Mouse (Mus musculus) heart, embryonic 13.5 days (tissue): ENCODE measurements around the gene Rbfox2. TPM values are rescaled to one million over a fixed set of nuclear protein-coding genes. Genes with fewer than 3 reads are reported as not detected.
A peak's percentile ranks its signal among the peaks of the same experiment; 100 is the strongest.

Source experiments
- ATAC-seq: fragments of 200-750 bp; cut with Nextera tagmentation; 2 replicates; pipeline ENCODE4 v1.8.0; 2017; ENCODE audit warnings: moderate TSS enrichment; ENCODE audit not compliant: insufficient number of reproducible peaks, low FRiP score, low TSS enrichment; ENCODE audit errors: extremely low read depth
- H3K27ac ChIP-seq: fragments of 300-500 bp; sonication (generic); replicated peaks from 2 replicates; pipeline ENCODE4 v1.5.1; 2015; ENCODE audit warnings: moderate library complexity, mild to moderate bottlenecking, inconsistent platforms
- H3K27me3 ChIP-seq: fragments of 300-500 bp; sonication (generic); replicated peaks from 2 replicates; pipeline ENCODE4 v1.6.1; 2015; ENCODE audit warnings: mild to moderate bottlenecking, inconsistent platforms
- H3K36me3 ChIP-seq: fragments of 300-500 bp; sonication (generic); 2 replicates; pipeline ENCODE4 v1.6.1; 2015; ENCODE audit warnings: mild to moderate bottlenecking, inconsistent platforms
- H3K4me1 ChIP-seq: fragments of 300-500 bp; sonication (generic); 2 replicates; pipeline ENCODE4 v1.6.1; 2015; ENCODE audit warnings: inconsistent platforms
- H3K4me2 ChIP-seq: fragments of 300-500 bp; sonication (generic); 2 replicates; pipeline ENCODE4 v1.6.1; 2015; ENCODE audit warnings: inconsistent platforms, mild to moderate bottlenecking, moderate library complexity
- H3K4me3 ChIP-seq: fragments of 300-500 bp; sonication (generic); 2 replicates; pipeline ENCODE4 v1.5.1; 2015; ENCODE audit warnings: moderate library complexity, mild to moderate bottlenecking, inconsistent platforms
- H3K9ac ChIP-seq: fragments of 300-500 bp; sonication (generic); 2 replicates; pipeline ENCODE4 v1.6.1; 2015; ENCODE audit warnings: inconsistent platforms, mild to moderate bottlenecking, moderate library complexity
- H3K9me3 ChIP-seq: fragments of 300-500 bp; sonication (generic); 2 replicates; pipeline ENCODE4 v1.6.1; 2016; ENCODE audit warnings: inconsistent platforms
- WGBS: fragments of 180-500 bp; shearing (Covaris S2); methylation state at CpG from one replicate; pipeline ENCODE4 v1.1.7; 2015; ENCODE audit warnings: mixed read lengths; 5-methylcytosine and 5-hydroxymethylcytosine counted together
- polyA plus RNA-seq: library from polyadenylated mRNA; unstranded; fragments of >200 nt; fragmentation: Nextera tagmentation; extraction: Ambion mirVana; gene quantifications from 2 replicates; pipeline ENCODE4 v1.2.1, GENCODE M21; 2015

The Rbfox2 gene
- polyA plus RNA-seq, 1 experiment from 2014 or later = 64.8 TPM

DNA sequence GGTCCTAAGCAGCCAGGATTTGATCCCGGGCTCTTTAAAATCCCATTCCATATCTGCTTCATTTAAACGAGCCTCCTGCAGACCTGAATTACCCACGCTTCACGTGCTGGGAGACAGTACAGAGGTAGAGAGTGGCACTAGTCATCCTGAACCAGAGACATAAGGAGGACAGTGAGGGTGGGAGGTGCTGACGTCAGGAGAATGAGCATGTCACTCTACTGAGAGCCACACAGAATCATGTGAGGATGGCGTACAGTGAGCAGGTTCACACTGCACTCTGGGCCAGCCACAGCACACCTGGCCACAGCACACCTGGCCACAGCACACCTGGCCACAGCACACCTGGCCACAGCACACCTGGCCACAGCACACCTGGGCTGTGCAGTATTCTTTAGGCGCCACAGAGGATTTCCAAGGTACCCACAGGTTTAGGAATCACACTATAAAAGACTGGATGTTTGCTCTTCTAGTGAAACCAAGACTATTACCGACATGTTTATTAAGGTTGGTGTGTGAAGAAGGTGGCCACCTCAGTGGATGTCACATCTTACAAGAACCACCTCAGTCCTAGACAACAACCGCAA is 190.6 kb downstream of the Rbfox2 start:
- 70% methylated on average over 9 of the region's 9 CpGs for WGBS
- Histone ChIP-seq H3K27me3 (no peaks in the 10 kb centered on the region), H3K4me3 (no peak overlapping the region), H3K4me2 (no peak overlapping the region), H3K9ac (no peak overlapping the region; the same call in 1 of the 2 replicates), H3K36me3 (peaks cover 74% of the 10 kb centered on the region), H3K9me3 (no peaks in the 10 kb centered on the region), H3K27ac (peak overlapping the region; percentile 80), H3K4me1 (peaks cover 58% of the 10 kb centered on the region)
- ATAC-seq = no peak

DNA sequence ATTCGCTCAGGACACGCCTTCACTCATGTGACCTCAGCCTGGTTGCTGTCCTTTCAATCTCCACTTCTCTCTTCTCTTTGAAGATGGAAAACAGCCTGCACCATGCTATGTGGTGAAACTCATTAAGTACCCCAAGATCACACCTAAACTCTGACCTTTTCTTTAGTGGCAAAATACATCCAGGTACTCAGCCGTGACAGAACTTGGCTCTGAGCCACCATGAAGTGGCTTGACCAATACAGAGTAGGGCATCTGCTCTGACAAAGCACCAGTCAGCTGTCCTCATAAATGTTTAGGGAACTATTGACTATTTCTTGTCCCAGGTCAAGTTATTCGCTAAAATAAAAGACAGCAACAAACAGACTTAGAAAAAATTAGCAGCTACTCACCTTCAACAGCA is 191.3 kb downstream of the Rbfox2 start:
- Histone ChIP-seq H3K4me3 (no peak overlapping the region), H3K4me2 (no peak overlapping the region), H3K9ac (no peak overlapping the region), H3K27me3 (no peaks in the 10 kb centered on the region), H3K36me3 (peaks cover 76% of the 10 kb centered on the region), H3K27ac (peak overlapping the region; percentile 80), H3K4me1 (peaks cover 50% of the 10 kb centered on the region), H3K9me3 (no peaks in the 10 kb centered on the region)
- 70% methylated on average over 4 of the region's 4 CpGs for WGBS
- no peak for ATAC-seq

DNA sequence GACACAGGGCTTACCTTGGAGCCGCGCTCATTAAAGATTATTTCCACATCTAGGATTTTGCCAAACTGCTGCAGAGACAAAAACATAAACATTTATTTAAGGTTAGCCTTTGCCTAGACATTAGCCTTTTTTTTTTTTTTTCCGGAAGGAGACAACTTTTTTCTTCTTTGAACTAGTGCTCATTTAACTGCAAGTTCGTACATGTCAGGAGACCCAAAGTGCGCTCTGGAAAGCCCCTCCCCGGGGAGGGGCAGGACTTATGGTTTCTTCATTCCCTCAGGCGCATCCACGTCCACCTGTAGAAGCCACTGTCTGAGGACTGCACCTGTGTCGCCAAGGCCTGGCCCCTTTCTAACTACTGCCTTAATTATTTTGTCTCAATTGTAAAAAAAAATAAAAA is 193.2 kb downstream of the Rbfox2 start:
- H3K27me3 ChIP-seq = no peaks in the 10 kb centered on the region
- H3K4me1 ChIP-seq = peaks cover 45% of the 10 kb centered on the region
- no peak overlapping the region for H3K4me2 ChIP-seq
- WGBS = 87% methylated on average over 9 of the region's 9 CpGs
- peaks cover 76% of the 10 kb centered on the region for H3K36me3 ChIP-seq
- H3K27ac ChIP-seq = no peak overlapping the region
- no peak for ATAC-seq
- no peaks in the 10 kb centered on the region for H3K9me3 ChIP-seq
- no peak overlapping the region for H3K9ac ChIP-seq
- no peak overlapping the region for H3K4me3 ChIP-seq

DNA sequence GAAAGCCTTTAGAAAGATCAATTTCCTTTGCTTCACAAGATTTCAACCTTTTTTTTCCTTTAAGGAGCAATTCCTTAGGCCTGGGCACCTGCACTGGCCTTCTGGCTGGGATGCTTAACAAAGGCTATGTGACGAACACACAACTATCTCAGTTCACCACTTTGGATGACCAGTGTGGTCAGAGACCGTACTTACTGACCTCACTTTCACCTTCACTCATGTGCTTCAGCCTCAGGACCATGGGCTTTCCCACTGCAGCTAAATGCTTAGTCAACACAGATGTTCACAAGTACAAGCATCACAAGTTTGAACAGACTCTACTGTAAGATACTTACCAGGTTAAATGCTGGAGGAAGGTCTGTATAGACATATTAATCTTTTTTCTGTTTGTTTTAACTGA is 194.4 kb downstream of the Rbfox2 start:
- H3K9me3 ChIP-seq = no peaks in the 10 kb centered on the region
- H3K9ac ChIP-seq = no peak overlapping the region
- ATAC-seq = no peak
- H3K4me1 ChIP-seq = peaks cover 45% of the 10 kb centered on the region
- H3K4me2 ChIP-seq = no peak overlapping the region
- no peak overlapping the region for H3K4me3 ChIP-seq
- 69% methylated on average over 2 of the region's 2 CpGs for WGBS
- peaks cover 86% of the 10 kb centered on the region for H3K36me3 ChIP-seq
- H3K27ac ChIP-seq = no peak overlapping the region
- no peaks in the 10 kb centered on the region for H3K27me3 ChIP-seq

DNA sequence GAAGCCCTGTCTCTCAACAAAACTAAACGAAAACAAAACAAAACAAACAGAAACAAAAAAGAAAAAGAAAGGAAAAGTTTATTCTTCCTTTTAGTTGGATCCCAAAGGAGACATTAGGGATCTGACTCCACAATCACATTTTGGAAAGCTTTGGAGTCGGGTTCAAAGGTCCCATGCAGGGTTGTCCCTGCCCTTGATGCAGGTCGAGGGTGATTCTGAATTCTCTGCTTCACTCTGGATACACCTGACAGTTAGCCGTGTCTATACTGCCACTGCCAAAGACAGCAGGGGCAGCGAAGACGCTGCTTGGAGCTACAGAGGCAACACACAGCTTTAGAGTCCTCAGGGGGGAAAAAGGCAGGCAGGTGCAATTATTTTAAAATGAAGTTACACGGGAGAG is 194.9 kb downstream of the Rbfox2 start:
- 80% methylated on average over 7 of the region's 7 CpGs for WGBS
- H3K27ac ChIP-seq = no peak overlapping the region
- no peak overlapping the region for H3K9ac ChIP-seq

DNA sequence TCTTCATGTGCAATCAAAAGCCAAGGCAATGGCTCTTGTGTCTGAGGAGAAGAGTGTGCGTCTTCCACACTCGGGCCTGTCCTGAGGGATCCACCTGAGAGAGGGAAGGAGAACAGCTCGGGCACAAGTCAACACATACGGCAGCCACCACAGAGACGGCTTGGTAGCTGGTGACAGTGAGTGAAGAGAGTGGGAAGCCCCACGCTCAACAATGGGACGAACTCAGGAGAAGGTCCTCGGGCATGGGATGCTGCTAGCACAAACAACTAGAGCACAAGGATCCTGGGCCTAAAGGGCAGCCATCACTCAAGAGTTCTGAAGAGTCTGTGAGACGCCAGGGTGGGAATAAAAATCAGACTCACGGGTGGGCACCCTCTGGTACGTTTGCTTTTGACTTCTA is 196.4 kb downstream of the Rbfox2 start:
- WGBS = 70% methylated on average over 11 of the region's 11 CpGs
- no peak for ATAC-seq
- no peak overlapping the region for H3K27ac ChIP-seq

More for the DNA sequence above, 194.9 kb downstream of the Rbfox2 start:
- no peak for ATAC-seq
- H3K4me2 ChIP-seq = no peak overlapping the region
- peaks cover 45% of the 10 kb centered on the region for H3K4me1 ChIP-seq
- peaks cover 84% of the 10 kb centered on the region for H3K36me3 ChIP-seq
- no peak overlapping the region for H3K4me3 ChIP-seq
- H3K9me3 ChIP-seq = no peaks in the 10 kb centered on the region
- H3K27me3 ChIP-seq = no peaks in the 10 kb centered on the region

DNA sequence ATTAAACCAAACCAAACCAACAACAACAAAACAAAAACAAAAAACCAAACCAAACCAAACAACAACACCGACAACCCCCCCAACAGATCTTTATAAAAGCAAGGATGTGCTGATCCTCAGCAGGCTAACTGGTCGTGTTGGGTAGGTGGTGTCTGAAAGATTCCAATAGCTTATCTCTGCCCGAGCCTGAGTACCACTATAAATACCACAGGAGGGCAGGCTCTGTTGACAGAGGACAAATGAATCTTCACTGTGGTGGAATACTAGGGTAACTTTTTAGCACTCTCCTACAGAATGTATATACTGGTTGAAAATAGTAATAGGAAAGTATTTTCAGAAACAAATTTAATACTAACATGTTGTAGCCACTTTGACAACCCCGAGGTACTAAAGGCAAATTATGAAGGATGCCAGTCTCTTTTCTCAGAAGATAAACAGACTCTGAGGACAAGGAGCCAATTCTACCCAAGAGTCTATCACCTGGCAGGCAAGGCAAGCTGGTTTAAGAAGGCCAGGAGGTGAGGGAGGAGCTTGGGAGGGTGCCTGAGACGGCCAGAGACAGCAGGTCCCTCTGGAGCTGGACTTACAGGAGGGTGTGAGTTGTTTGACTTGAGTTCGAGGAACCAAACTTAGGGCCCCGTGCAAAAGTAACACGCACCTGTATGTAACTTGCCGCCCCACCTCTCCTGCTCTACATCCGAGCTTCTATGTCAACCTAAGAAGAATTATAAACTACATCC is 199.5 kb downstream of the Rbfox2 start:
- ATAC-seq = no peak
- Histone ChIP-seq H3K27ac (peak overlapping the region; percentile 67), H3K4me2 (no peak overlapping the region), H3K27me3 (no peaks in the 10 kb centered on the region), H3K36me3 (peaks cover 70% of the 10 kb centered on the region), H3K9ac (peak overlapping the region; percentile 16; the same call in 1 of the 2 replicates), H3K4me3 (no peak overlapping the region), H3K9me3 (no peaks in the 10 kb centered on the region), H3K4me1 (peaks cover 36% of the 10 kb centered on the region)
- 56% methylated on average over 10 of the region's 10 CpGs for WGBS

More for the DNA sequence above, 196.4 kb downstream of the Rbfox2 start:
- Histone ChIP-seq H3K9me3 (no peaks in the 10 kb centered on the region), H3K36me3 (peaks cover 77% of the 10 kb centered on the region), H3K27me3 (no peaks in the 10 kb centered on the region), H3K4me2 (no peak overlapping the region), H3K4me1 (peaks cover 36% of the 10 kb centered on the region), H3K4me3 (no peak overlapping the region), H3K9ac (no peak overlapping the region)

DNA sequence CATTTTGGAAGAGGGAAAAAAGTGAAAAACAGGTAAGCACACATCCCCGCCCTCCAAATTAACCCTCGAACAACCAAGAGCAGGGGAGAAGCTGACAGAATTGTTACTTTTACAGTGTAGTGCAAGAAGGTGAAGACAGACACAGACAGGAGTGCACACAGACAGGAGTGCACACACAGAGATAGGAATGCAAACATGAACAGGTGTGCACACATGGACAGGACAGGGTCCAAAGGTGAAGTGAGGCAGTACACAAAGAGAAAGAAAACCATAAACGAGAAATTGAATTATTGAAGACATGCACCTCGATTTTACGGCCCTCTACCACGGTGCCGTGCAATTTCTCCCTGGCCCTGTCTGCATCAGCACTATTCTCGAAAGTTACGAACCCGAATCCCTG is 201.5 kb downstream of the Rbfox2 start:
- no peak for ATAC-seq
- WGBS = 84% methylated on average over 10 of the region's 10 CpGs
- peaks cover 71% of the 10 kb centered on the region for H3K36me3 ChIP-seq

DNA sequence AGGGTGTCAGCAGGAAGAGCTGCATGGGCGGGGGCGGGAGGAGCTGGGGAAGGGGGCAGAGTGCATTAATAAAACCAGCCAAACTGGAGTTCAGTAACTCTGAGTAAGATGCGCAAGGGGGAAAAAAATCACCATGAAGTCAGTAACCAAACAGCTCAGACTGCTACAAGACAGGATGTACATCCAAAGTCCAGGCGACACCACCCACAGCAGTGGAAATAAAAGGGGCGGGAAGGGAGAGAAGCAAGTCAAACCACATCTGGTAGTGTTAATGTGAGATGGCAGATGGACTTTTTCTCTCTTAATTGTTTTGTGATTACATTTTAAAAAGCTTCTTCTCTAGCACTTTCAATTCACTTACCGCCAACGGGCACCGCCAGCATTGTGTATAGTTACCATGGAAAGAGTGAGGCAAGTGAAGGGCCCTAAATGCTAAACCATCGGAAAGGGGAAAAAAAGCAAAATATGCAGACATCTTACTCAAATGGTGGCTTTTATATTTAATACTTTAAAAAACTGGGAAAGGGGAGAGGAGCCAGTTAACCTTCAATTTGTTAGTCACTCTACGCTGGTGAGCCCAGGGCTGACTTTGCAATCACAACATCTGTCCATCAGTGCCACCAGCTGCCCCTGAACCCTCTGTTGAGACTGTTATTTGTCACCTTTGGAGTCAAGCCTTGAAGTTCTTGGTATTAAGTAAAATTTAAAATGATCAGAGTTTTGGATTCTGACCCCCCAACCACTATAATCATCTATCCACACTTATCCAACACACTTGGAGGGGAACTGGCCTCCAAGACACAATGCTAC is 202.2 kb downstream of the Rbfox2 start:
- H3K4me3 ChIP-seq = no peak overlapping the region
- no peaks in the 10 kb centered on the region for H3K9me3 ChIP-seq
- H3K27ac ChIP-seq = peak overlapping the region; percentile 49
- H3K4me2 ChIP-seq = no peak overlapping the region
- H3K9ac ChIP-seq = no peak overlapping the region
- H3K27me3 ChIP-seq = no peaks in the 10 kb centered on the region
- H3K36me3 ChIP-seq = peaks cover 75% of the 10 kb centered on the region
- no peak for ATAC-seq
- 82% methylated on average over 10 of the region's 10 CpGs for WGBS
- H3K4me1 ChIP-seq = peaks cover 36% of the 10 kb centered on the region

More for the DNA sequence above, 201.5 kb downstream of the Rbfox2 start:
- H3K4me1 ChIP-seq = peaks cover 36% of the 10 kb centered on the region
- H3K4me3 ChIP-seq = no peak overlapping the region
- H3K9me3 ChIP-seq = no peaks in the 10 kb centered on the region
- no peaks in the 10 kb centered on the region for H3K27me3 ChIP-seq
- H3K9ac ChIP-seq = no peak overlapping the region
- no peak overlapping the region for H3K4me2 ChIP-seq
- no peak overlapping the region for H3K27ac ChIP-seq

DNA sequence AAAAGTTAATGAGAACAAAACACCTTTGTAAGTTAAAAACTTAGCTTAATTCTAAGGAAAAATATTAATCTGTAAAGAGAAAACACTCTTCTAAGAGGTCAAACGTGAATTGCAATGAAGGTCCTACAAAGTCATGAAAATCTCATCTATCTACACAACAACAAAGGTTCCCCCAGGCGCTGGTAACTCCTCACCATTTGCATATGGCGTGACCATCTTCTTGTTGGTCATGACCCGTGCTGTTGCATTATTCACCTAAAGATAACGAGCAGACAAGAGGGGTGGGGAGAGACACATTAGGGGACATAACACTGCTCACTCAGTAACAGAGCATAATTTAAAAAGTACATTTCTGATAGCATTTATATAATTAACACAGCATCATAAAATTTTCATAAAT is 204.1 kb downstream of the Rbfox2 start:
- H3K36me3 ChIP-seq = peaks cover 76% of the 10 kb centered on the region
- no peak for ATAC-seq
- WGBS = 84% methylated on average over 5 of the region's 5 CpGs

DNA sequence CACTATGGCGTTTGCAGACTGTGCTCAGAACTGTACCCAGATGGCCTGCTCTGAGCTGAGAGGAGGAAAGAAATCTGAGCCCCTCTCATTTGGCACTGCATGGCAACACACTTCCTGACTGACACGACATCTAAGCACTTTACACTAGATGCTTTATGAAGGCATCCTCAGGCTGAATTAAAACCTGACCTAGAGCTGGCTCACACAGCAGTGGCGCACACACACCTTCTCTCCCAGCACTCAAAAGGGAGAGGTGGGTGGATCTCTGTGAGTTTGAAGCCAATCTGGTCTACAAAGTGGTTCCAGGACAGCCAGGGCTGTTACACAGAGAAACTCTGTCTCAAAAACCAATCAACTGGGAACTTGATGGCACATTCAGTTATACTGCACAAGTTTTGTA is 207.0 kb downstream of the Rbfox2 start:
- no peak for ATAC-seq
- H3K36me3 ChIP-seq = peaks cover 90% of the 10 kb centered on the region

More for the DNA sequence above, 204.1 kb downstream of the Rbfox2 start:
- Histone ChIP-seq H3K27me3 (no peaks in the 10 kb centered on the region), H3K4me3 (no peak overlapping the region), H3K9me3 (no peaks in the 10 kb centered on the region), H3K4me1 (peaks cover 30% of the 10 kb centered on the region), H3K27ac (no peak overlapping the region), H3K4me2 (no peak overlapping the region), H3K9ac (no peak overlapping the region)

More for the DNA sequence above, 207.0 kb downstream of the Rbfox2 start:
- Histone ChIP-seq H3K4me2 (no peak overlapping the region), H3K9ac (no peak overlapping the region), H3K4me1 (peaks cover 10% of the 10 kb centered on the region; the same call in 1 of the 2 replicates), H3K27me3 (no peaks in the 10 kb centered on the region), H3K27ac (0 out of 2 replicates have a peak overlapping the region, but pooled peaks have one; percentile 24), H3K9me3 (no peaks in the 10 kb centered on the region), H3K4me3 (no peak overlapping the region)
- 60% methylated on average over 3 of the region's 3 CpGs for WGBS
